Mouse (Mus musculus): ENCODE measurements around the gene Pfn3. TPM values are rescaled to one million over a fixed set of nuclear protein-coding genes. Genes with fewer than 3 reads are reported as not detected.
"Not testable (repeated sequence)": the region's sequence is repeated elsewhere in the genome, so short reads cannot be mapped to it uniquely, and the experiment has no call there.

Gene Pfn3
- polyA plus RNA-seq, 1 experiment = not detected

DNA sequence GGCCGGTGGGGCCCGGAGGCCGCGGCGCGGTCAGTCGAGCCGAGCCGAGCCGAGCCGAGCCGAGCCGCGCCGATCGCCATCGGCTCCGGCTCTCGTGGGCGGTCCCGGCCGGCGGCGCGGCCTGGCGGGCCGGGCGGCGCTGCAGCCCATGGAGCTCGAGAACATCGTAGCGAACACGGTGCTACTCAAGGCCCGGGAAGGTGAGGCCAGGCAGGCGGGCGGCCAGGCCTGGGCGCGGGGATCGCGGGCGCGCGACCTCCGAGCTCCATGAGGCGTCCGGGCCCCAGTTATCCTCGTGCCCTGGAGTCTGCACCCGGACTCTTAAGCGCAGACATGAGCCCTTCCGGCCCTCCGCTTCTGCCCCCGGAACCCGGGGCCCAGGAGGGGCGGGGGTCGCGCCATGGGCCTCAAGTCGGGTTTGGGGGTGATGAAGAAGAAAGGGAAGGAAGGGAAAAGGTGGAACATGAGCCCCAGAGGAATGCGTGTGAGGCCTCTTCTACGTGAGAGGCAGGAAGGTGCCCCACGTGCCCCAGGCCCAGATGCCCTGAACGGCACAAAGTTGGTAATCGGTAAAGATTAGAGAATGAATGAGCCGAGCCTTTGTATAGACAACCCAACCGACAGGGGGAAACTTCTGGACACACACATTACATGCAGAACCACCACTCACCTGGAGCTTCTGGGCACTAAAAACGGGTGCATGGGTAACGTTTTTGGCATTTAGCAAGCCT is 30.5 kb upstream of the Pfn3 start:
- Histone ChIP-seq H3K27ac (ENCODE audit: control insufficient read depth, insufficient read depth, low read length) (peak overlapping the region; percentile 52), H3K36me3 (ENCODE audit: control insufficient read depth, insufficient read depth, low read length) (peaks cover 7% of the 10 kb centered on the region), H3K27me3 (ENCODE audit: control insufficient read depth, insufficient read depth, low read length) (no peaks in the 10 kb centered on the region), H3K4me1 (replicated peaks; ENCODE audit: control insufficient read depth, insufficient read depth, low read length) (peaks cover 54% of the 10 kb centered on the region), H3K4me3 (ENCODE audit: control insufficient read depth, insufficient read depth, low read length) (peak overlapping the region; percentile 64)
- TF ChIP-seq CTCF (IDR thresholded peaks at IDR 0.05; ENCODE audit: borderline replicate concordance, control insufficient read depth, extremely low read depth, insufficient read depth, low read length, poor library complexity) (0 out of 2 replicates have a peak, but pooled peaks have one; percentile 35), POLR2A (IDR thresholded peaks at IDR 0.05; ENCODE audit: control insufficient read depth, extremely low read depth, insufficient read depth, low read length, poor library complexity) (no peak)
- peak; percentile 57 for DNase-seq
- WGBS = 3% methylated on average over 65 of the region's 66 CpGs

DNA sequence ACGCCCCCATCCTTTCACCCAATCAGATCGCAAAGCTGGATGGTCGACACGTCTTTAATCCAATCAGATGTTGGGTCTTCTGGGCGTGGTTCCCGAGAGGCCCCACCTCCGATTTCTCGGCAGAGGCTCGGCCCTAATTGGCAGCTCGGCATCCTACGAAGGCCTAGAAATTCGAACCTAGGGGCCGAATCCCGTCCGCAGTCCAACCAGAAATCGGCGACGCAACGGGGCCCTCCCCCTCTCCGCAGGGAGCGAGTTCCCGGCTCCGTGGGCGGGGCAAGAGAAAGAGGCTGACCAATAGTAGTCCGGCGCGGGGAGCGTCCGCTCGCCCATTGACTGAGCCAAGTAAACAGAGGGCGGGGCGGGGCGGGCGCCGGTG is 29.9 kb upstream of the Pfn3 start, which contains the start of gene Grk6:
Gene Grk6 (plus strand): TSS at position 136 of the 379 bp plus-strand sequence.
- H3K4me1 ChIP-seq (replicated peaks; ENCODE audit: control insufficient read depth, insufficient read depth, low read length) = peaks cover 48% of the 10 kb centered on the region
- peaks cover under 1% of the 10 kb centered on the region for H3K36me3 ChIP-seq (ENCODE audit: control insufficient read depth, insufficient read depth, low read length)
- no peaks in the 10 kb centered on the region for H3K27me3 ChIP-seq (ENCODE audit: control insufficient read depth, insufficient read depth, low read length)
- no peak; the same call in 1 of the 2 replicates for TF ChIP-seq POLR2A (IDR thresholded peaks at IDR 0.05; ENCODE audit: control insufficient read depth, extremely low read depth, insufficient read depth, low read length, poor library complexity)
- no peak for TF ChIP-seq CTCF (IDR thresholded peaks at IDR 0.05; ENCODE audit: borderline replicate concordance, control insufficient read depth, extremely low read depth, insufficient read depth, low read length, poor library complexity)
- DNase-seq = peak; percentile 98
- WGBS = under 1% methylated on average over 35 of the region's 35 CpGs
- peak within 1 kb of the TSS; percentile 95 for H3K27ac ChIP-seq (ENCODE audit: control insufficient read depth, insufficient read depth, low read length)
- H3K4me3 ChIP-seq (ENCODE audit: control insufficient read depth, insufficient read depth, low read length) = peak within 1 kb of the TSS; percentile 64

- under 1% methylated on average over 31 of the region's 33 CpGs for WGBS
- Histone ChIP-seq H3K27ac (ENCODE audit: control insufficient read depth, insufficient read depth, low read length) (peak overlapping the region; percentile 95), H3K4me1 (replicated peaks; ENCODE audit: control insufficient read depth, insufficient read depth, low read length) (peaks cover 43% of the 10 kb centered on the region), H3K27me3 (ENCODE audit: control insufficient read depth, insufficient read depth, low read length) (no peaks in the 10 kb centered on the region), H3K4me3 (ENCODE audit: control insufficient read depth, insufficient read depth, low read length) (peak overlapping the region; percentile 53), H3K36me3 (ENCODE audit: control insufficient read depth, insufficient read depth, low read length) (no peaks in the 10 kb centered on the region)
- DNase-seq = peak; percentile 88
- TF ChIP-seq CTCF (IDR thresholded peaks at IDR 0.05; ENCODE audit: borderline replicate concordance, control insufficient read depth, extremely low read depth, insufficient read depth, low read length, poor library complexity) (no peak), POLR2A (IDR thresholded peaks at IDR 0.05; ENCODE audit: control insufficient read depth, extremely low read depth, insufficient read depth, low read length, poor library complexity) (no peak)
These were observed 29.4 kb upstream of the Pfn3 start for GRCm38 (mm10) chr13:55444286-55444936.

- Histone ChIP-seq H3K36me3 (ENCODE audit: control insufficient read depth, insufficient read depth, low read length) (no peaks in the 10 kb centered on the region), H3K27ac (ENCODE audit: control insufficient read depth, insufficient read depth, low read length) (peak overlapping the region; percentile 95), H3K4me1 (replicated peaks; ENCODE audit: control insufficient read depth, insufficient read depth, low read length) (peaks cover 37% of the 10 kb centered on the region), H3K4me3 (ENCODE audit: control insufficient read depth, insufficient read depth, low read length) (no peak overlapping the region), H3K27me3 (ENCODE audit: control insufficient read depth, insufficient read depth, low read length) (no peaks in the 10 kb centered on the region)
- no peak for TF ChIP-seq POLR2A (IDR thresholded peaks at IDR 0.05; ENCODE audit: control insufficient read depth, extremely low read depth, insufficient read depth, low read length, poor library complexity)
- TF ChIP-seq CTCF (IDR thresholded peaks at IDR 0.05; ENCODE audit: borderline replicate concordance, control insufficient read depth, extremely low read depth, insufficient read depth, low read length, poor library complexity) = no peak
- WGBS = 13% methylated on average over 9 of the region's 9 CpGs
- DNase-seq = no peak
These were observed 28.8 kb upstream of the Pfn3 start for GRCm38 (mm10) chr13:55443799-55444285.

- not testable (repeated sequence) for H3K36me3 ChIP-seq (ENCODE audit: control insufficient read depth, insufficient read depth, low read length); H3K4me3 ChIP-seq (ENCODE audit: control insufficient read depth, insufficient read depth, low read length); H3K27ac ChIP-seq (ENCODE audit: control insufficient read depth, insufficient read depth, low read length); H3K27me3 ChIP-seq (ENCODE audit: control insufficient read depth, insufficient read depth, low read length); DNase-seq
- WGBS = 19% methylated on average over 15 of the region's 15 CpGs
- peaks cover 12% of the 10 kb centered on the region for H3K4me1 ChIP-seq (replicated peaks; ENCODE audit: control insufficient read depth, insufficient read depth, low read length)
These were observed 22.1 kb upstream of the Pfn3 start for GRCm38 (mm10) chr13:55437111-55437629.

- Histone ChIP-seq H3K36me3 (ENCODE audit: control insufficient read depth, insufficient read depth, low read length) (no peaks in the 10 kb centered on the region), H3K27me3 (ENCODE audit: control insufficient read depth, insufficient read depth, low read length) (no peaks in the 10 kb centered on the region), H3K4me3 (ENCODE audit: control insufficient read depth, insufficient read depth, low read length) (no peak overlapping the region), H3K4me1 (replicated peaks; ENCODE audit: control insufficient read depth, insufficient read depth, low read length) (peaks cover 26% of the 10 kb centered on the region), H3K27ac (ENCODE audit: control insufficient read depth, insufficient read depth, low read length) (peak overlapping the region; percentile 65)
- peak; percentile 72 for DNase-seq
- TF ChIP-seq POLR2A (IDR thresholded peaks at IDR 0.05; ENCODE audit: control insufficient read depth, extremely low read depth, insufficient read depth, low read length, poor library complexity) (no peak), CTCF (IDR thresholded peaks at IDR 0.05; ENCODE audit: borderline replicate concordance, control insufficient read depth, extremely low read depth, insufficient read depth, low read length, poor library complexity) (no peak)
- 6% methylated on average over 10 of the region's 10 CpGs for WGBS
These were observed 17.1 kb upstream of the Pfn3 start for GRCm38 (mm10) chr13:55431889-55432685.

All from thymus, adult 2 months (tissue).